Mouse (Mus musculus) lung, postnatal 14 days (tissue): ENCODE data around the gene Gabra2.

ENCODE experiments used
- DNase-seq: peaks from one replicate; pipeline ENCODE4 v3.0.0; 2021

Gene Gabra2

DNA sequence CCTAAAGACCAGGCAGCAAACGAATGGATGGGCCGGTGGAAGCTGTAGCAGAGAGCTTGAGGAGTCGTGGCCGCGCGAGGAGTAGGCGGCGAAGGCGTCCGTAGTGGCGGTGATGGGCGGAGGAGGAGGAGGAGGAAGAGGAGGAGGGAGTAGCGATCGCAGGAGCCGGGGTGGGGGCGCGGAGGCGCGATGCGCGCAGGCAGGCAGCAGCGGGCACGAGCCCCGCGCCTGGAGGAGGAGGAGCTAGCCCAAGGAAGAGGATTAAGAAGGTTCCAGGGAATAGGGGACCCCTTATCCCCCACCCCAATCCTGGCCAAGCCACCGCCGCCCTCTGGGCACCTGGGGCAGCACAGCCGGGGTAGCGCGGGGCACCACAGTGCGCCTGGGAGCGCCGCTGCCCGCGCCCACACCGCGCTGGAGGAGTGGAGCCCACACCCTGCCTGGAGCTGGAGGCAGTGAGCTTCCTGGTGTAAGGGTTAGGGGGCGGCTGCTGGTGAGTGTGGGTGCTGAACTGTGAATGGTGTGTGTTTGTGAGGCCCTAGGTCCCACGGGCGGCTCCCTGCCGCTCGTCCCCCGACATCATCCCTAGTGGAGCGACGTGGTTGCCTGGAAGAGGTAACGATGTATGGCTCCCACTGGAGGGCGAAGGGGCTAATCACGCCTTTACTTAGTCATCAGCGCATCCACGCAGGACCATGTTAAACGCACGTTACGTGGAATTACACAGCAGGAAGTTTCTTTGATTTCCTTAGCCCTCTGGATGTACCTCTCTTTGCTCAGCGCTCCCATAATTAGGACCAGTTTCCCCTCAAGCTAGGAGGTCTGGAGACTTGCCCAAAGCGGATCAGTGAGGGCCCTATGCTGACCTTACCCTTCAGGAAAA lies at the start of gene Gabra2:
Gene Gabra2, minus strand, starts transcription at position 125 of the 883 bp plus-strand sequence.
- no peak for DNase-seq

DNA sequence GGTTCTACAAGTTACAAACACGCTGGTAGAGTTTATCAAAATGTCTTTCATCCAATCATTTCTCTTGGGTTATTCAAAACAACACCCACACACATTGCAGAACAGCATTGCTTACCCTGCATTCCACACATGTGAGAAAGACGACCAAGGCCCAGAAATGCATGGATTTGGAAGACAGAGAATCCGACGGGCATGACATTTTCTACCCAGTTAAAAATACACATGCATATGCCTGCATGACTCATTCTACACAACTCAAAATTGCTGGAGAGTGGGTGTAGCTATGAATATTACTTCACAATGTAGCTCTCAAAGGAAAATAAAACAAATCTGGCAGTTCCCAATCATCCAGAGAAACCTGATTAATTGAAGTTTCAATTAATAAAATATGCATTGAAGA lies 41.0 kb upstream of the Gabra2 start:
- no peak for DNase-seq

DNA sequence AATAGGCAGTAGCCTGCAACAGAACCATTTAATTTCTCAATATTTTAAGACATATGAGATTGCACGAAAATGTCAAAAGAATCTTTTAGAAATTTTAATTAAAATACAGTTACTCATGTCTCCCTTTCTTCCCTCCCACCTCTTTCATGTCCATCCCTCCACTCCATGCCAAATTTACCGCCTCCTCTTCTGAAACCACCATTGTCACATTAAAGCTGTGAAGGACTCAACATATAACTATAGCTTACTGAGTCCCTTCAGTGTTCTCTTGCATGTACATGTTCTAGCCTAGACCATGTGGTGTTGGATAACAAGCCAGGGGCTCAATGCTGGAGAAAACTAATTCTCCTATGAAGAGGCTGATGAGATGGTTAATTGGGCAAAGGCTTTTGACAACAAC lies 40.2 kb upstream of the Gabra2 start:
- DNase-seq: no peak

DNA sequence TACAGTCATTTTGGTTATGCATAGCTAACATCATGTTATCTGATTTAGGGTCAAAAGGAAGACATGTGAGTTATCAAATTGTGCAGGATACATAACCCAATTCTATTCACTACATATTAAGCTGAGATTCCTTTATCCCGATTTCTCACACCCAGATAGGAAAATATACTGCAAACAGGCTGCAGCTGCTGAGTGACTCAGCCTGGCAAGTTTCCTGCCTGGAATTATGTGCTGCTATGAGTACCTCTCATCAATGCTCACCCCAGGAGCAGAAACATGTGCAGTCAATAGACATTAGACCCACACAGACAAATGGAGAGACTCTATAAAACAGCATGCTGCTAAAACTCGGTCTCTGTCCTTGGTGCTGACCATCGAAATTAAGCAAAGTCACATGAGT lies 32.1 kb upstream of the Gabra2 start:
- no peak for DNase-seq

DNA sequence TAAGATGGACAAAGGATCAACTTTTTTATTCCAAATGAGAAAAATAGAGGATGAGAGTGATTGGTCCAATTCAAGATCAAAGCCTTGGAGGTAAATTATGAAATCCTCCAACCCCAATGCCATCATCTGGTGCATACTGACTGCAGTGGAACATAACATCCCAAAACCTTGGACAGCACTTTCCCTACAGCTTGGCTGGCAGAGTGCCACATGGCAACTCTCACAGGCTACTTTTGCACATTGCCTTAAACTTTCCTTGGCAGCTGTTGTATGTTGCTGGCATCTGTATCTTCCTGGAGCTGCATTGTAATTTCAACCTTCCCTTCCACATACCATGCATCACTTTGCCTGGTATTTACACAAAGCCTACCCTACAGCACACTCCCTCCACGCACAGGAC lies 19.6 kb upstream of the Gabra2 start:
- DNase-seq: no peak

DNA sequence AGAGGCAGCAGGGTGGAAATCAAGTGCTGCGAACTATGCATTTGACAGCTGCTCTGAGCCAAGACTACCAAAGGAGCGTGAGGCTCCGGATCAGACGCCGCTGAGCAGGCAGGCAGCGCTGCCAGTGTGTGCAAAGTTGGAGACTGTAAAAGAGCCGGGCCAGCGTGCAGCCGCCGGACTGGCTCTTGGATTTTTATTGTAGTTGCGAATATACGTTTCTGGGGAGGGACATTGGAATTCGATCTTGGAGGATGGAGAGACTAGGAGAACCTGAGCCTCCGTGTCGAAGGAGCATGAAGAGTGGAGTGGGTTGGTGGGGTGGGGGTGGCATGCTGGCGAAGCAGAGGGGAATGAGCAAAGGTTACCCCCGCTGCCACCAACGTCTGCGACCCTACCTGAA lies 469 bp downstream of the Gabra2 start:
- no peak for DNase-seq

DNA sequence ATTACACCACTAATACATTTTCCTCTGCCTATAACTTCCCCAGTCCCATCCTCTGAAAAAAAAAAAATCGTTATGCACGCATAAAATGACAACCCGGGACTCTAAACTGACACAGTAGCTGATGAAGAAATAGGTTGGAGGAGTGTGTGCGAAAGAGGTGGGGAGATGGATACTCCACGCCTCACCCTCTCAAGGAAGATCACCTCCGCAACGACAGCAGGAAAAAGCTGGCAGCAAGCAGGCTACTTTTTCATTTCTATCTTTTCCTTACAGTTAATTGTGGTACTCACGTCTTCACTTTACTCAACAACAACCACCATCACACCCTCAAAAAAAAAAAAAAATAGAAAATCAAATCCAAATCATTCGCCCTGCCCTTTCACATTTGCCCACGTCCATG lies 873 bp downstream of the Gabra2 start:
- no peak for DNase-seq

DNA sequence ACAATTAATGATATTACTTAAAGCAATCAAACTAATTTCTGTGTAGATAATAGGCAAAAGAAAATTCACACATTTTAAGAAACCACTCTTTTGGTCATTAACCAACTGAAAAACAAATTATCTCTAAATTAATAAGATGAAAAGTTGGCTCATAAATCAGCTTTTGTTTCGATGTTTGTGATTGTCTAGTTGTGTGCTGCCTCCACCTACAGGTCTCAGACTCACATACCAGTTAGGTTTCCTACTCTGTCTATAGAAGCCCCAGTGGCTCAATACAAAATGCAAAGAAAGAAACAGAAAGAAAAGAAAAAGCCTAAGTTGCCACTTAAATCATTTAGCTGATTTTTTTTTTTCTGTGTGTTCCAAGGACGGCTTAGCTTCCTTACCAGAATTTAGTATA lies 1.8 kb downstream of the Gabra2 start:
- no peak for DNase-seq

DNA sequence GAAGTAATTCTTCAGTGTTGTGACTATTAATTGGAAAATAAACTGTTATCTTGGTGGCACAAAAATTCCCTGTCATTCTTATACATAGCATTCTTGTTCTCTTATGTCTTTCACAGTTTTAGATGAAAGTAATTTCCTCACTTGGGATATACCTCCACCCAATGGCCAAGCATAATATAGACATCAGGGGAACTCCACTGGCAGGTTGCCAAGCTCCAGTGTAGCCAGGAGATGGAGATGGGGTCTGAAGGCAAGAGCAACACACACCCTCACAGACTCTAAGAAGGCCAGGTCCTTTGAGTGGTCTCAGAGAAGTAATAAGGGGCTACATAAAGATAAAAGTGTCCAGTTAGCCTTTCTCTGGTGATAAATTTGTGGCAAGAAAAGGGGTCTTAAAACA lies 3.2 kb downstream of the Gabra2 start:
- DNase-seq: no peak

DNA sequence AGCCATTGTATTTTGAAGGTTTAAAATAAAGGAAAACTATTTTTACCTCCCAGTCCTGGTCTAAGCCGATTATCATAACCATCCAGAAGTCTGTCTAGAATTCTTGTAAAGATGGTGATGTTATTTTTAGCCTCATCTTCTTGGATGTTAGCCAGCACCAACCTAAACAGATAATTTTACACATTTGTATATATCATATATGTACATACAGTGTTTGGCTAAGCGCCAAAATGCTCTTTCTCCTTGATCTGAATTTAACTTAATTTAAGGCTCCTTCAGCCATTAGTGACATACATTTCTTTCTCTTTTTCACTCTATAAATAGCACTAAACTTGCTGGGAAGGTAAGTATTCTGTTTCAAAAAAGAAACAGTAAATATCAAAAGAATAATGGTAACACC lies 3.7 kb downstream of the Gabra2 start:
- no peak for DNase-seq

DNA sequence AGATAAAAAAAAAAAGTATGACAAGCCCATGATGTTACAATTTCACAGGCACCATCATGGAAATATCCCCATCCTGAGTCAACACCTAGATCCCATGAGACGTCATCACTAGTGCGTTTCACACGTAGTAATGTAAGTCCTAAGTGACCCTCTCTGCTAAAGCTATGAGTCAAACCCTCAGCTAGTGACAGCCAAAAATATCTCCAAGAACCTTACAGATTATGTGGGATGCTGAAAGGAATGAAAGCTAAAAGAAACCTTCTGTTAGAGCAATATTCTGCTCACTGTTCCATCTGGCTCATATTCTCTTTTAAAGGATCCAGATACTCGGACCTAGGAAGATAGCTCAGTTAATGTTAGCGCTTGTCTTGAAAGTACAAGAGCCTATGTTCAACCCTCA lies 16.8 kb downstream of the Gabra2 start:
- DNase-seq: no peak

DNA sequence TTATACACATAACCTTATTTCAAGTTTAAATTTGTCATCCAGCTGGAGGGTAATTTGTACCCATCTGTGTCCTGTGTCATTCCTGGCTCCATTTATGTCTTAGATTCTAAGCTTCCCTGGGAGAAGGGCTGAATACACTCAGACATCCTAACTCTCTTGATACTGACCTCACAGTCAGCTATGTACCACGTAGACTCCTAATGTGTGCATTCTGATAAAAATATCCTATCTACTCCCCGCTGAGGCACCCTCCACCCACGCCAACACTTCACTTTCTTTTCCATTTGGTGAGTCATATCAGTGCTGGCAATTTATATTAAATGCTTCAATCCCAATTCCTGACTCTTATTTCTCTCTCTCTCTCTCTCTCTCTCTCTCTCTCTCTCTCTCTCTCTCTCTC lies 34.0 kb downstream of the Gabra2 start:
- DNase-seq: no peak

DNA sequence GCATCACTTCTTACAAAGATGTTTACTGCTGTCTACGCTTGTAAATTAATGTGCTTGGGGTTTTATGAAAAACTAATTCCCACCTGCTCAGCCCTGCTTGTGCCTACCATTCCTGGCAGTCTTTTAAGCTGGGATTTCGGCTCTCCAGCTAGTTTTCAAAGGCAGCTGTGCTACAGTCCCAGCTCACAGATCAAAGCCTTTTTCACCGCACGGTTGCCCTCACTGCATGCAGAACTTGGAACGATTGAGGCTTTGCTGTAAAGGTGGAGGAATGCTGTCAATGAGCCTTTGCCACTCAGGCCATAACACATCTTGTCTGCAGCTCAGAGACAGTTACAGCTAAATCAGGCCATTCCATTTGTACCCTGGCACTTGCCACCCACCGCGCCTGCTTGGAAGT lies 37.6 kb downstream of the Gabra2 start:
- no peak for DNase-seq

DNA sequence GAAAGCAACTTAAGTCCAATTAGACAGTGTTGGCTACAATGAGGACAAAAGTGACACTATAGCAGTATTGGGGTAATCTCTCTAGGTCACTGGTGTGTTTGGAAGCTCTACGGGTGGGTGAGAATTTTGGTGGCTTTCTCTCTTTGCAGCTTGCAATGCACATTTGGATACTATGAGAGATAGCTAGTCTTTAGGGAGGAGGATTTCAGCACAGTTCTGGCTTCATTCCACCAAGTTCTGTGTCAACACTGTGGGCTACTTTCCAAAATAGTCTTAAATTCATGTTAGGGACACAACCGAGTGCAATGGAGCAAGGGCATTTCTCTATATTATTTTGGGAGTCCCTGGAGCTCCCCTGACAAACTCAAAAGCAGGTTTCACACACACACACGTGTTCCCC lies 58.3 kb downstream of the Gabra2 start:
- DNase-seq: no peak

DNA sequence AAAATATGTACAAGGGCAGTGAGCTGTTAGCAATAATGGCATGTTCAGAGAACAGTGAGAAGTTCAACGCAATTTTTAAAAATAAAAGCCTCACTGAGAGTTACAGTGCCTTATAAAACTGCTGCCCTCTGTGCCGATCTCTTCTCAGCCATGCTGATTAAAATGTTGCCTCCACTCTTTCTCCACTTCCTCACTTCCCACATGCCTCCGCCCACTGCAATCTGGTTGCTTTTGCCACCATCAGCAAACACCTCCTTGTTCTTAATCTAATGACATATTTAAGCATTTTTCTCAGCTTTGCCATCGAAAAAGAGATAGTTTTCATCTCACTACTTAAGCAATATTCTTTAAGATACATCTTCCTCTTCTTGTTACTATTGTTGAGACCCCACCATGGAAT lies 69.7 kb downstream of the Gabra2 start:
- no peak for DNase-seq

DNA sequence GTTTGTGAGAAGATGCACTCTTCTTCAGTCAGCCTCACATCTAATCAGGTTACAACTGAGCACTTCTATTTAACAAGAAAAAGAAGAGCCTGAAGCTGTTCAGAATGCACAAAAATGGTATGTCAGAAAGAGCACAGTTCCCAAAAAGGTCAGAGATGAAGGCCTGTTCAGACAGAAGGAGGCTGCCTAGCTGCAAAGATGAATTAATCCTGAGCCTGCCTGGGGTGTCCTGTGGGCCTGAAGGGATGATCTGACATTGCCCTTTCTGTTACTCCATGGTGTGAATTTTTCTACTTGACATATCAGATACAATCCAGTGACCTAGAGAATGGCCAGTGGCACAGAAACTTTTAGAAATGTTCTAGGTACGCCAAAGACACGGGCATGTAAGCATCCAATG lies 83.9 kb downstream of the Gabra2 start:
- no peak for DNase-seq

DNA sequence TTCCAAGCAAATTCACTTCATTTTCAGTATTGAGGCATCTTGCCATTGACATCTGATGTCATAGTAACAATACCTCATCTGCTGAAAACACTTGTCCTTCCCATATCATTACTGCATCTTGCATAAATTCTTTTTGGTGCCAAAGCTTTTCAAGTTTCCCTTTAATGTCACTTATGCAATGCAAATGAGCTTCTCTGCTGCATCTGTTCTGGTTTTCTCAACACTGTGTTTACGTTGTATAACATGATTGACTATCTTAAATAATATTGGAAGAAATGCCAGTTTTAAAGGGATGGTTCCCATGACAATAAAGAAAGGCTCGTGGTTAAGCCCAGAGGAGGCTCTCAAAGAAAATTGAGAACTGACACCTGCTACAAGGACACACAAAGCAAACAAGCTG lies 84.4 kb downstream of the Gabra2 start:
- no peak for DNase-seq

DNA sequence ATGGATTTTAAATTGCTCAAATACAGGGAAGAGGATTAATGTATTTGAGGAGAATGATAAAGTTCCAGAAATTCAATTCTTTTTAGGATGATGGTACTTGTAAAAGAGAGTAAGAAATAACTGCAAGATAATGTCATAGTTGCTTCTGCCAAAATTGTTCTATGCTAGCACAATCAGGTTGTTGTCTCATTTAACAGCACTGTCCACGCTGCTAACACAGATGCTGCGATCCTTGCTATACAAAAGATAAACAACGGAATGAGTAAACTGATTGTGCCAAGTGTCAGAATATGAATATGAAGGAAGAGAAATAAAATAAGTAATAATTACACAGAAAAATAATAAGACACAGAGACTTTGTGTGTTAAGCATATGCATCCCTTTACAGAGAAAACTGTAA lies 84.9 kb downstream of the Gabra2 start:
- DNase-seq: no peak

DNA sequence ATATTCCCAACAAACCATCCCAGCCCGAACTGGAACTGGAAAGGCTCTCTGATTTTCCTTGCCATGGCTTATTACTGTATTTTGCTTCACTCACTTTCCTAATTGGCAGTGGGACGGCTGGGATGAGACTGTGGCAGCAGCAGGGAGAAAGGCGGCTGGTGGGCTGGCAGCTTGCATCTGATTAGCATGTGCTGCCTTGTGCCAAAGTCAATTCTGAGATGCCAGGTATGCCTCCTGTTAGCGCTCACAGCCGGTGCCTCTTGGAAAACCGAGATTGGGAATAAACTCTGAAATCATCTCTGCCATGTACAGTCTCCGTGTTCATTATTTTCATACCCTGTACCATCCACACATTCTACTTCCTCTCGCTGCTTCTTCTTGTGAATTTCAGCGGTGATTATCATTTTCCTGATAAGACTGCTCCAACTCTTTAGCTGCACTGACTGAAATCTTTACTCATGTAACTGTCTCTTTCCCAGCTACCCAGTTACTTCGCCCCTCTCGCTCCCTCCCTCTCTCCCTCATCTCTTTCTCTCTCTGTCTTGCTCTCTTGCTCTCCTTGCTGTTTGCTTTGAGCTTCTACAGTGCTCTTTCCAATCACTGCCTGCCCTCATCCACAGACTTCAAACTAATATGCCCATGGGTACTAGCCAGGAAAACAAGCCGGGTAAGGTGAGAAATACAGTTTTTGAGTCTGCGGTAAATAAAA lies 99.9 kb downstream of the Gabra2 start:
- DNase-seq: no peak

DNA sequence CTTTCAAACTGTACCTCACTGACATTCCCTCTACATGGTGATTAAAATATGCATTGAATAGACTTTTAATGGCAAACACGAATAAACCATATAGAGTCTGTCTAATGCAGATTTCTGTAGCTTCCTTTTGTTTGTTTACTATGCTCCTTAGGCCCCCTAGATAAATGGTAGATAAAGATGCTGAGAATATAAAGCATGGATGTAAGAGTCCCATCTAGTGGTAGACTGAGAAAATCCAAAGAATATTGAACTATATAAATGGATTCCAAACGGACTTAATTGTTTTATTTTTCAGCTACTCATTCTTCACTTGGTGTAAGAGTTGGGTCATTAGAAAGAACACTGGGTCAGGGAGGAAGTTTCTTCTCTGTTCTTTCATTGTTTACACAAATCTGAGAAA lies 102.4 kb downstream of the Gabra2 start:
- DNase-seq: no peak

DNA sequence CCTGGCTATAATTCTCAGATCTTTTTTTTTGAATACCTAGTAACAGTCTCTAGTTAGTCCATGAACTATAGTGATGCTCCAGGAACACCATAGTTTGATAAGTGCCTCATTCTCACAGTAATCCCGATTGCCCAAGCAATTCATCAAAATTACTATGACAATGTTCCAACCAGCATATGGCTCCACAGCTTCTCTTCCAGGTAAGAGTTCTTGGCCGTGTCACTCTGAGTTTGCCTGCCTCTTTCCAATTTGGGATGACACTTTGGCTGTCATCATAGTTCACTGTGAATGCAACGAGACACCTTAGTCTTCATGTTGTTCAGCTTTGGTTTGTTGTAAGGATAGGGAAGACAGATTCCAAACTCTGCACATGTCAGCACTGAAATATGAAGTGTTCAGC lies 104.8 kb downstream of the Gabra2 start:
- DNase-seq: no peak
